Mouse (Mus musculus): ENCODE data around the gene Tmem106c.

Gene Tmem106c

GRCm38 (mm10) chr15:97999991-98000390 lies 36.0 kb downstream of the Tmem106c start:
- no peak for DNase-seq (ENCODE audit: low read depth, low spot score)

GRCm38 (mm10) chr15:98001321-98002112 lies 37.5 kb downstream of the Tmem106c start:
- no peak for DNase-seq (ENCODE audit: low read depth, low spot score)

- DNase-seq (ENCODE audit: low read depth, low spot score), result no peak
Observed at GRCm38 (mm10) chr15:98002113-98002990, 38.4 kb downstream of the Tmem106c start.

GRCm38 (mm10) chr15:98002991-98003821 lies 39.2 kb downstream of the Tmem106c start:
- DNase-seq (ENCODE audit: low read depth, low spot score), result no peak

- DNase-seq (ENCODE audit: low read depth, low spot score), result no peak
Observed at GRCm38 (mm10) chr15:98003822-98004739, 40.1 kb downstream of the Tmem106c start, which contains the start of gene Col2a1. TSS of gene Col2a1 (minus strand) at chr15:98004695.

GRCm38 (mm10) chr15:98004740-98005159 lies 40.8 kb downstream of the Tmem106c start:
- DNase-seq (ENCODE audit: low read depth, low spot score), result no peak

GRCm38 (mm10) chr15:98005181-98005580 lies 41.2 kb downstream of the Tmem106c start:
- DNase-seq (ENCODE audit: low read depth, low spot score), result no peak

- DNase-seq (ENCODE audit: low read depth, low spot score), result no peak
Observed at GRCm38 (mm10) chr15:98012810-98013209, 48.8 kb downstream of the Tmem106c start.

- no peak for DNase-seq (ENCODE audit: low read depth, low spot score)
Observed at GRCm38 (mm10) chr15:98017925-98018324, 53.9 kb downstream of the Tmem106c start.

GRCm38 (mm10) chr15:98019047-98019446 lies 55.0 kb downstream of the Tmem106c start:
- no peak for DNase-seq (ENCODE audit: low read depth, low spot score)
